Mouse (Mus musculus) cortical plate, adult 2 months (tissue): Measurements from ENCODE around the gene Slc23a2.

Source experiments
- CTCF ChIP-seq: fragments of 200-500 bp; IDR thresholded peaks from 2 replicates; pipeline ENCODE4 v1.5.1; 2011; ENCODE audit warnings: mild to moderate bottlenecking, control low read depth, low read length; ENCODE audit not compliant: insufficient read depth; ENCODE audit errors: extremely low read depth
- POLR2A ChIP-seq: fragments of 200-500 bp; IDR thresholded peaks from 2 replicates; pipeline ENCODE4 v1.6.1; 2011; ENCODE audit warnings: mild to moderate bottlenecking, low read length, control low read depth; ENCODE audit not compliant: insufficient read depth; ENCODE audit errors: extremely low read depth

- TF ChIP-seq CTCF = no peak
- no peak for TF ChIP-seq POLR2A
These were observed 23.9 kb downstream of the Slc23a2 start for GRCm38 (mm10) chr2:132121050-132121449.
